Mouse (Mus musculus): ENCODE data around the gene 4930512M02Rik. TPM values are rescaled to one million over a fixed set of nuclear protein-coding genes. Genes with fewer than 3 reads are reported as not detected.

4930512M02Rik gene
- not detected for polyA plus RNA-seq (2015; fragmentation: Illumina TruSeq; extraction: RNeasy Lipid Tissue Mini Kit (QIAGEN cat#74804); ENCODE audit: insufficient read depth, low replicate concordance)

DNA sequence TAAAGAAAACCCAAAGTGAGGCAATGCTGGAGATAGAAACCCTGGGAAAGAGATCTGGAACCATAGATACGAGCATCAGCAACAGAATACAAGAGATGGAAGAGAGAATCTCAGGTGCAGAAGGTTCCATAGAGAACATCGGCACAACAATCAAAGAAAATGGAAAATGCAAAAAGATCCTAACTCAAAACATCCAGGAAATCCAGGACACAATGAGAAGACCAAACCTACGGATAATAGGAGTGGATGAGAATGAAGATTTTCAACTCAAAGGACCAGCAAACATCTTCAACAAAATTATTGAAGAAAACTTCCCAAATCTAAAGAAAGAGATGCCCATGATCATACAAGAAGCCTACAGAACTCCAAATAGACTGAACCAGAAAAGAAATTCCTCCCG is at the start of gene 4930512M02Rik:
TSS of gene 4930512M02Rik (minus strand) at position 101 of the 400 bp plus-strand sequence.

Other genes with a start within 250 kb of the 4930512M02Rik start
- 0.72 TPM for gene Spata48, start 165.7 kb downstream of the 4930512M02Rik start, polyA plus RNA-seq (2015; fragmentation: Illumina TruSeq; extraction: RNeasy Lipid Tissue Mini Kit (QIAGEN cat#74804); ENCODE audit: insufficient read depth, low replicate concordance)
- gene Zpbp, start 165.4 kb downstream of the 4930512M02Rik start, polyA plus RNA-seq (2015; fragmentation: Illumina TruSeq; extraction: RNeasy Lipid Tissue Mini Kit (QIAGEN cat#74804); ENCODE audit: insufficient read depth, low replicate concordance) = 1.9 TPM
- 225 TPM for gene Ikzf1, start 57.2 kb upstream of the 4930512M02Rik start, polyA plus RNA-seq (2015; fragmentation: Illumina TruSeq; extraction: RNeasy Lipid Tissue Mini Kit (QIAGEN cat#74804); ENCODE audit: insufficient read depth, low replicate concordance)
- gene Fignl1, start 181.1 kb upstream of the 4930512M02Rik start, polyA plus RNA-seq (2015; fragmentation: Illumina TruSeq; extraction: RNeasy Lipid Tissue Mini Kit (QIAGEN cat#74804); ENCODE audit: insufficient read depth, low replicate concordance) = 13.9 TPM